Mouse (Mus musculus): ENCODE data around the gene Ap1g1.

- TF ChIP-seq CTCF (IDR thresholded peaks at IDR 0.05) (no peak), EP300 (IDR thresholded peaks at IDR 0.05) (no peak)
Measured at GRCm38 (mm10) chr8:109766081-109766480, 12.3 kb upstream of the Ap1g1 start.

Data from lung, postnatal 0 days (tissue).